Mouse (Mus musculus): ENCODE results near the gene Nlrp3. TPM values are rescaled to one million over a fixed set of nuclear protein-coding genes. Genes with fewer than 3 reads are reported as not detected.
"Not testable (repeated sequence)": the region's sequence is repeated elsewhere in the genome, so short reads cannot be mapped to it uniquely, and the experiment has no call there.

Gene Nlrp3
- polyA plus RNA-seq, 1 experiment: 0.30 TPM

DNA sequence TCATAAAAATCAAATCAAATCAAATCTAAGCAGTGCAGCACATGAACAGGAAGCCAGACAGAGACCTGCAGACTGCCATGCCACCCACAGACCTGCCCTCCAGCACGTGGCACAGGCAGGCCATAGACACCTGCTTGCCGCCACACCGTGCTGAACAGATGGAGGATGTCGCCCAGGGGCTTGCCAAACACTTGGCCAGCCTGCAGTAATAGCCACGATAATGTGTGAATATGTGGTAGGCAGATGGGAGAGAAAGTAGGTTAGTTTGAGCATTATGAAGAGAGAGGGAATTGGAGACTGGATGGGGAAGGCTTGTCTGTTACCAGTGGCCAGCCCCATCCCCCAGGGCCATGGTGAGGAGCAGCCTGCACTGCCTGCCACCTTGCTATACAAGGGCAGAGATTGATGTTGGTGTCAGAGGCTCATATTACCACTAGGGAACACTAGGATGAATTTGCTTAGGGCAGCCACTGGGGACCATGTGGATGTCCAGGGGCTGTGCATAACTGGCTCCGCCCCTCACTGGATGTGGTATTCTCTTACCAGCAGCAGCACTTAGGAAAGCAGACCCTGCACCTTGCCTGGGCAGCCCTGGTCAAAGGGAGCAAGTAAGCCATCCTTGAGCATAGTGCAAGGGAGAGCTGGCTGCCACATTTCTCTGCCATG is 10.4 kb upstream of the Nlrp3 start:
- 59% methylated on average over 6 of the region's 6 CpGs for WGBS
- DNase-seq (ENCODE audit: low read depth, low spot score): no peak

GRCm38 (mm10) chr11:59531562-59531961 is 9.8 kb upstream of the Nlrp3 start:
- no peak for DNase-seq (ENCODE audit: low read depth, low spot score)
- 78% methylated on average over 5 of the region's 5 CpGs for WGBS

DNA sequence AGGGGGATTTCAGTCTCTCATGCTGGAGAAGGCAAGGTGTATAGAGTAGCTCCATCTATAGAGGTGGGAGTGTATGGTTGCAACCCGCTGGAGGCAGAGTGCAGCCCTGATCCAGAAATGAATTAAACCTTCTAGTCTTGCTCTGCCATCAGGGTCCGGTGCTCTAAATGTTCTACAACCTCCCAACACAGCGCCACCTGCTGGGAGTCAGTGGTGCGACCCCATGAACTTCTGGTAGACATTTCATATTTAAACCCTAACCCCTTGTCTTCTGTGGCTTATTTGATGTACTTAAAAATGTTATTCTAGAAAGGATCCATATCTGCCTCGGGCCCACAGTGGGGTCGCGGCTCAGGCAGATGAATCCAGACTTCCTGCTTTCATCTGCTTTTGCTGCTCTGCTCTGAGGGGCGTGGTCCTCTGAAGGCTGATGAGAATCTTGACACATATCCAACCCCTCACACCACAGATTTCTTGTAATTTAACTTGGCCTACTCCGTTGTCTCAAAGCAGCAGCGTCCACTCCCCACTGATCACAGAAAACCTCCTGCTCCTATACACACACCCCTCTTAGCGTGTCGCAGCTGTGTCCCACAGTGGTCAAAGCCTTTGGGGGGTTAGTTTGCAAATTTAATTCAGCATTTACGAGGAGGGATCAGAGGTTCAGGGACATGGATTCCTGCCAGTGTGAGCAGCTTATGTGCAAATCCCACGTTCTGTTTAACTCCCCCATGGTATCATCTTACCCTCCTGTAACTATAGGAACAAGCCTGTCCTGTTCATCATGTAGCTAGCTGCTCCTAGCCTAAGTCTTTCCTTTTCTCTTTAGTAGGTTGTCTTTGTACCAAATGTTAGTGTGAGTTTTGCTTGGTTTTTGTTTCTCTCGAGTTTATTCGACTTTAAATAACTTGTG is 3.9 kb upstream of the Nlrp3 start:
- 58% methylated on average over 16 of the region's 16 CpGs for WGBS
- DNase-seq (ENCODE audit: low read depth, low spot score): no peak

DNA sequence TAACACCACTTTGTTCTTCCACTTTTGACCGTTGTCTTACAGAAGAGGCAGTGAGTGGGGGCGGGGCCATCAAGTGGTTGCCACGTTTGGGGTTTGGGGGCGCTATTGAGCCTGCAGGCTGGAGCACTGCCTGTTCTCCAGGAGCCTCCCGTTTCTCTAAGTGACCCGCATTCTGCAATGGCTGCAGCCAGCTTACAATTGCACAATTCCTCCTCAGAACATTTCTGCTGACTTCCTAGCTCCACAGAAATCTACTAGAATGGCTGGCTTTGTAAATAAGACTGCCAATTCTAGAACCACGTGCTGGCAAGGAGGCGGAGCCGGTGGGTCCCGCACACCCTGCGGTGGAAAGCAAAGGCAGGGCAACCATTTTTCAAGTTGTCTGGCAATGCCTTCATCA is 3.0 kb upstream of the Nlrp3 start:
- no peak for DNase-seq (ENCODE audit: low read depth, low spot score)
- WGBS: 20% methylated on average over 11 of the region's 11 CpGs

DNA sequence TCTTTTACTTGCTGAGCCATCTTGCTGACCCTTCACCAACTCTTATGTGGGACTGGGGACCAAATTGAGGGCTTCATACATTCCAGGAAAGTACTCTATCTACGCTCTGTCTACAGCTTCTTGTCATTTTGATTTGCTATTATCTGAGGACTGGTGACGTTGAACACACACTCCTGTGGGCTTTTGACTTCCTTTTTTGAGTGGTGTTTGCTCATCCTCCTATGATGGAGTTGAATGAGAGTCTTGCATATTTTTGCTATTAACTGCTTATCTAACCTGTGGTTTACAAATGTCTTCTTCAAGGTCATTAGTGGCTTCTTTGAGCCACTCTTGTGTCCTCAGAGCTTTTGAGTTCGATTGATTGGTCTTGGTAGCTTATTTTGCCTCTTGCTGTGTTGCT is 1.2 kb upstream of the Nlrp3 start:
- WGBS: 65% methylated on average over 3 of the region's 3 CpGs
- no peak for DNase-seq (ENCODE audit: low read depth, low spot score)

DNA sequence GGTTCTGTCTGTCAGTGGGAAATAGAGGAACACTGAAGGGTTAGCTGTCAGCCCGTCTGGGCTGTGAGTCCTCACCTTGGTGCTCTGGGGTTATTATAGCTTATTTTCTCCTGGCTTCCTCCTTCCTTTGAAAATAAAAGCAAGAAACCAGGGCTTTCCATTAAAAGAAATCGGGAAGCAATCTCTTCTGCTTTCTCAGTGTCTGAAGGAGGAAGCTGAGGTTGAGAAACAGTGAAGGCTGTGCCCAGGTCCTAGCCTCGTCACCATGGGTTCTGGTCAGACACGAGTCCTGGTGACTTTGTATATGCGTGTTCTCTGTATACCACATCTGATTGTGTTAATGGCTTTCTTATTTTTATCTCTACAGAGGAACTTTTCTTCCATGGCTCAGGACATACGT is 1.1 kb downstream of the Nlrp3 start:
- DNase-seq (ENCODE audit: low read depth, low spot score): no peak
- WGBS: 71% methylated on average over 6 of the region's 6 CpGs

DNA sequence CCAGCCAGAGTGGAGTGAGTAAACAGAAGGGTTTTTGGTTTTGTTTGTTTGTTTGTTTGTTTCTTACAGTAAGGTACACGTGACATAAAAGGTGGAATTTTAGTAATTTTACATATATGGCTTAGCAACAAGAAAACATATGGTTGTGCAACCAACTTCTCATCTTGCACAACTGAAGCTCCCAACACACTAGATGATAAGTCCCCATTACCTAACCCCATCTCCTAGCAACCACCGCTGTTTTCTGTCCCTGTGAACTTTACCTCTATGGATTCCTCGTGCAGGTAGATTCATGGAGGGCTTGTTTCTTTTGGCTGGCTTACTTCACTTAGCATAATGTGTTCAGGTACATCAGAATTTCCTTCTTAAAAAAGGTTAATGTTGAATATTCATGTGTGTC is 2.0 kb downstream of the Nlrp3 start:
- WGBS: 54% methylated on average over 3 of the region's 3 CpGs
- DNase-seq (ENCODE audit: low read depth, low spot score): no peak

DNA sequence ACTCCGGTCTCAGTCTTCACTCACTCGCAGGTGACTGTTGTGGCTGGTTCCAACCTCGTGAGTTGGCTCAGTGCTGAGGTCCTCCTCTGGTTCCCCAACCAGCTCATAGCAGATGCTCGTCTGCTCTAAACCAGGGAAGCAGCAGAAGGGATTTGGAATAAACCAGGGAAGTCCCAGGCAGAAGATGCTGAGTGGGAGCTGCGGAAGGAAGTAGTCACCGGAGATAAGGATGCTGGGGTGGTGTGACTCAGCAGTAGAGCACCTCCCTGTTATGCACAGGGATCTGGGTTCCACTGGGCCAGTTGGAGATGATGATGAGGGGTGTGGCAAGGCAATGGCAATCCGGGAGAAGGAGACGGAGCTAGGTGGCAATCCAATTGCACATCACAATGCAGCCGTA is 2.6 kb downstream of the Nlrp3 start:
- DNase-seq (ENCODE audit: low read depth, low spot score): no peak
- 65% methylated on average over 9 of the region's 9 CpGs for WGBS

GRCm38 (mm10) chr11:59554127-59554526 is 12.8 kb downstream of the Nlrp3 start:
- WGBS: 93% methylated on average over 11 of the region's 11 CpGs
- DNase-seq (ENCODE audit: low read depth, low spot score): no peak

DNA sequence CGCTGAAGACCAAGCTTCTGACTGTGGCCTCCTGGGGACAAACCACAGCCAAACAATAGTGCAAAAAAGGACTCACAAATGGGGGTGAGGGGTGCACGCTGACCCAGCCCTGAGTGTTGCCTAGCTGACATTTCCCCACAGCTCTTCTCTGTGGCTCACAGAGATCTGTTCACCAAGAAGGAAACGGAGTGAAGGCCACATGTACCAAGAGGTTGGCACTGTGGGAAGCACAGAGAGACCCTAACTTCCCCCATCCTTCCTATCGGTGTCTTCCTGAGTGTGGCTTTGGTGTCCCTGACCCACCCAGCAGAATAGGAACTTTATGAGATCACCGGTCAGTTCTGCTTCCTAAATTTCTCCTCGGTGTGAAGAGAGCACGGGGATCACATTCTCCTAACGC is 13.2 kb downstream of the Nlrp3 start:
- no peak for DNase-seq (ENCODE audit: low read depth, low spot score)
- WGBS: 76% methylated on average over 8 of the region's 8 CpGs

GRCm38 (mm10) chr11:59560906-59561305 is 19.5 kb downstream of the Nlrp3 start:
- DNase-seq (ENCODE audit: low read depth, low spot score): no peak
- 62% methylated on average over 3 of the region's 3 CpGs for WGBS

- 78% methylated on average over 4 of the region's 4 CpGs for WGBS
- DNase-seq (ENCODE audit: low read depth, low spot score): no peak
Observed at GRCm38 (mm10) chr11:59562336-59562735, 21.0 kb downstream of the Nlrp3 start.

DNA sequence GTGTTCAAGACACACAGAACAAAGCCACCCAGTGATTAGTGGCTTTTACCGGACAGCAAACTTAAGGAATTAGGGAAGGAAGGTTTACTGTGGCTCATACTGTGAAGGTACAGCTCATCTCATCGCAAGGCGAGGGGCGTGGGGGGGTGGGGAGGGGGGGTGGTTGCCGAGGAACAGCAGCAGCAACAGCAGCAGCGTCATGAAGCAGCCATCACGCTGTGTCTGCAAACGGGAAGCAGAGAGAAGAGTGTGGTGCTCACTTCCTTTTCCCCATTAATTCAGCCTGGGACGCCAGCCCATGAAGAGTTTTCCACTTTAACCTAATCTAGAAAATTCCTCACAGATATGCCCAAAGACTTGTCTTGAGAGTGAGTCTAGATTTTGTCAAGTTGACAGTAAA is 21.5 kb downstream of the Nlrp3 start:
- WGBS: 66% methylated on average over 9 of the region's 9 CpGs
- no peak for DNase-seq (ENCODE audit: low read depth, low spot score)

GRCm38 (mm10) chr11:59569306-59569705 is 27.9 kb downstream of the Nlrp3 start:
- 53% methylated on average over 3 of the region's 3 CpGs for WGBS
- no peak for DNase-seq (ENCODE audit: low read depth, low spot score)

GRCm38 (mm10) chr11:59575726-59576125 is 34.4 kb downstream of the Nlrp3 start:
- no peak for DNase-seq (ENCODE audit: low read depth, low spot score)

DNA sequence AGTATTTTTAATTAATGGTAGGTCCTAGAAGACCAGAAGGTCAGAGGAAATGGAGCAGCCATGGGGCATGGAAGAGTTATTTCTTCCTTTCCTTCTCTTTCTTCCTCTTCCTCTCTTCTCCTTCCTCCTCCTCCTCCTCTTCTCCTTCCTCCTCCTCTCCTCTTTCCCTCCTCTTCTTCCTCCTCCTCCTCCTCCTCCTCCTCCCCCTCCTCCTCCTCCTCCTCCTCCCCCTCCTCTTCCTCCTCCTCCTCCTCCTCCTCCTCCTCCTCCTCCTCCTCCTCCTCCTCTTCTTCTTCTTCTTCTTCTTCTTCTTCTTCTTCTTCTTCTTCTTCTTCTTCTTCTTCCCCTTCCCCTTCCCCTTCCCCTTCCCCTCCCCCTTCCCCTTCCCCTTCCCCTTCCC is 34.8 kb downstream of the Nlrp3 start, which contains the start of gene Olfr222:
Gene Olfr222 (minus strand): TSS at position 101 of the 400 bp plus-strand sequence.
- DNase-seq (ENCODE audit: low read depth, low spot score): not testable (repeated sequence)

More at GRCm38 (mm10) chr11:59575726-59576125, 34.4 kb downstream of the Nlrp3 start:
- WGBS: 46% methylated on average over 9 of the region's 9 CpGs

DNA sequence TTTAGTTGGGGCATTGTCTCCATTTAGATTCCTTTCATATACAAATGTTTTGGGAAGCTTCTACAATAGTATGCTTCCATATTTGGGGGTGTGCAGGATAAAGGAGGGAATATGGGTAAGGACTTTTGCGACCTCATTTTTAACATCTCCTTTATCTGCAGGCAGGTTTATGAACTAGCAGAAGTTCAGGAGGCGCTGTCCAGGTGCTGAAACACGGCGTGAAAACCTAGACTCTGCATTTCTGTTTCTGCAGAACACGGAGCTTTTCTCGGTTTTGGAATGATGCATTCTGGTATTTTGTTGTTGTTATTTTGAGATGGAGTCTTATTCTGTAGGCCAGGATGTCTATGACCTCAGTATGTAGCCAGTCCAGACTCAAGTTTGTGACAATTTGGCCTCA is 43.2 kb downstream of the Nlrp3 start:
- 24% methylated on average over 6 of the region's 6 CpGs for WGBS
- no peak for DNase-seq (ENCODE audit: low read depth, low spot score)

GRCm38 (mm10) chr11:59589496-59589895 is 48.1 kb downstream of the Nlrp3 start:
- WGBS: 89% methylated on average over 8 of the region's 8 CpGs

GRCm38 (mm10) chr11:59593189-59593588 is 51.8 kb downstream of the Nlrp3 start, which contains the start of gene Olfr223:
Gene Olfr223, minus strand, starts transcription at chr11:59593289.
- DNase-seq (ENCODE audit: low read depth, low spot score): no peak
- 78% methylated on average over 6 of the region's 6 CpGs for WGBS

More at GRCm38 (mm10) chr11:59589496-59589895, 48.1 kb downstream of the Nlrp3 start:
- DNase-seq (ENCODE audit: low read depth, low spot score): no peak

DNA sequence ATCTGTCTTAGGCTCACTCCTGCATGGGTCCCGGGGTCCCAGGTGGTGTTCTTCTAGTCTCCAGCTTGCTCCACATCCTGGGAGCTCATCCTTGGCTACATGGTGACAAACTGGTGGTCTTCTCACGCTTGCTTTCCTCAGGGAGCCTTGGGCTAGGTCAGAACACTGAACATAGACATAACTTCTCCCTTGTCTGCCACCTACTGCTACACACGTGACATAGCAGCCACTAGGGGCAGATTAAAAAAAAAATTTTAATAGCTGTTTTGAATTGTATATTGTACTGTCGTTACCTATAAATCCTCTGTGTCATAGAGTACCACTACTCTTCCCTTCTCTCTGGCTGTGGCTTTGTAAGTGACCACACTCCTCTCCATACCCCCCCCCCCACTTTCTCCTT is 54.7 kb downstream of the Nlrp3 start:
- DNase-seq (ENCODE audit: low read depth, low spot score): no peak
- 28% methylated on average over 4 of the region's 4 CpGs for WGBS

DNA sequence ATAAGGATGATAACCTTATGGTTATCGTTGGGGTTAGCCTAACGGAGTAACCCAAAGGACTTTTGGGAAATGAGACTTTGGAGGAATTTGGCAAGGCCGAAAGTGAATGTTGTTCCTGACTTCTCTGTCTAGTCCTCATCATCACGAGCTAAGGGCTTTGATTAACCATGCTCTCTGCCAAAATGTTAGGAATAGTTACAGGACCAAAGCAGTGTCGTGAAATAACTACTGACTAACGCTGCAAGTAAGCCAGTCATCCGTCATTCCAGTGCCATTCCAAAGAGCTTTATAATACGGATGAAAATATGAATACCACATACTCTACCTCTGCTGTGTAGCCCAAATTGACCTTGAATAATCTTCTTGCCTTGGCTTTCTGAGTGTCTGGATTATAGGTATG is 55.6 kb downstream of the Nlrp3 start:
- DNase-seq (ENCODE audit: low read depth, low spot score): no peak
- WGBS: 82% methylated on average over 8 of the region's 8 CpGs
